Mouse (Mus musculus) ES-E14 (cell line): Measurements from ENCODE around the gene Slc29a2.

Experiments
- CHD2 ChIP-seq: IDR thresholded peaks from 2 replicates; pipeline ENCODE4 v1.6.1; 2014; ENCODE audit warnings: mild to moderate bottlenecking, low read depth, low read length, inconsistent platforms
- HCFC1 ChIP-seq: IDR thresholded peaks from 2 replicates; pipeline ENCODE4 v1.6.1; 2012; ENCODE audit warnings: low read length, inconsistent platforms, borderline replicate concordance; ENCODE audit not compliant: insufficient read depth
- MAFK ChIP-seq: IDR thresholded peaks from 2 replicates; pipeline ENCODE4 v1.6.1; 2014; ENCODE audit warnings: mild to moderate bottlenecking, low read depth, low read length, inconsistent platforms; ENCODE audit not compliant: insufficient read depth
- ZC3H11A ChIP-seq: IDR thresholded peaks from 2 replicates; pipeline ENCODE4 v1.6.1; 2012; ENCODE audit warnings: low read depth, mild to moderate bottlenecking, inconsistent platforms, low read length, borderline replicate concordance

- TF ChIP-seq ZC3H11A (no peak), HCFC1 (no peak), MAFK (no peak), CHD2 (0 out of 2 replicates have a peak, but pooled peaks have one; percentile 47)
Observed at GRCm38 (mm10) chr19:5016221-5016742, 7.4 kb upstream of the Slc29a2 start.
